Mouse (Mus musculus) stomach, postnatal 0 days (tissue): Measurements from ENCODE around the gene Gphb5. TPM values are rescaled to one million over a fixed set of nuclear protein-coding genes. Genes with fewer than 3 reads are reported as not detected.
A peak's percentile ranks its signal among the peaks of the same experiment; 100 is the strongest.
"Not testable (repeated sequence)": the region's sequence is repeated elsewhere in the genome, so short reads cannot be mapped to it uniquely, and the experiment has no call there.

Source experiments
- ATAC-seq: fragments of 200-750 bp; cut with Nextera tagmentation; 2 replicates; pipeline ENCODE4 v1.8.0; 2017; ENCODE audit not compliant: low FRiP score, low TSS enrichment
- DNase-seq: peaks from one replicate; pipeline ENCODE4 v3.0.0-alpha.2; 2016; ENCODE audit warnings: low spot score
- H3K27ac ChIP-seq: fragments of 300-500 bp; sonication (generic); replicated peaks from 2 replicates; pipeline ENCODE4 v1.5.1; 2014; ENCODE audit warnings: mild to moderate bottlenecking, control low read depth
- H3K27me3 ChIP-seq: fragments of 300-500 bp; sonication (generic); 2 replicates; pipeline ENCODE4 v1.6.1; 2014; ENCODE audit warnings: low read length; ENCODE audit not compliant: control insufficient read depth, insufficient read depth
- H3K36me3 ChIP-seq: fragments of 300-500 bp; sonication (generic); 2 replicates; pipeline ENCODE4 v1.6.1; 2014; ENCODE audit warnings: low read length, mixed read lengths; ENCODE audit not compliant: control insufficient read depth, insufficient read depth
- H3K4me1 ChIP-seq: fragments of 300-500 bp; sonication (generic); replicated peaks from 2 replicates; pipeline ENCODE4 v1.6.1; 2014; ENCODE audit warnings: antibody characterized with exemption; ENCODE audit not compliant: control insufficient read depth, insufficient read depth
- H3K4me2 ChIP-seq: fragments of 300-500 bp; sonication (generic); replicated peaks from 2 replicates; pipeline ENCODE4 v1.6.1; 2014; ENCODE audit warnings: low read depth, mild to moderate bottlenecking, control low read depth, moderate library complexity
- H3K4me3 ChIP-seq: fragments of 300-500 bp; sonication (generic); 2 replicates; pipeline ENCODE4 v1.5.1; 2014; ENCODE audit warnings: low read depth, low read length, control low read depth
- H3K9ac ChIP-seq: fragments of 300-500 bp; sonication (generic); 2 replicates; pipeline ENCODE4 v1.6.1; 2014; ENCODE audit warnings: mild to moderate bottlenecking, low read length, control low read depth, mixed read lengths
- H3K9me3 ChIP-seq: fragments of 300-500 bp; sonication (generic); 2 replicates; pipeline ENCODE4 v1.6.1; 2016; ENCODE audit warnings: low read length; ENCODE audit not compliant: control insufficient read depth
- CTCF ChIP-seq: IDR thresholded peaks from 2 replicates; pipeline ENCODE4 v1.5.1; 2016; ENCODE audit warnings: antibody characterized with exemption, low read depth, mild to moderate bottlenecking, moderate library complexity
- EP300 ChIP-seq: optimal IDR thresholded peaks from 2 replicates; pipeline ENCODE3; 2016; ENCODE audit warnings: antibody characterized with exemption
- WGBS: fragments of 180-500 bp; shearing (Covaris S2); extraction: QIAGEN DNeasy Blood & Tissue Kit; methylation state at CpG from one replicate; pipeline ENCODE4 v1.1.7; 2014; 5-methylcytosine and 5-hydroxymethylcytosine counted together
- polyA plus RNA-seq: library from polyadenylated mRNA; unstranded; fragments of >200 nt; fragmentation: Nextera tagmentation; extraction: Ambion mirVana; gene quantifications from 2 replicates; pipeline ENCODE4 v1.2.1, GENCODE M21; 2015

The Gphb5 gene
- polyA plus RNA-seq, 1 experiment from 2014 or later, result not detected

DNA sequence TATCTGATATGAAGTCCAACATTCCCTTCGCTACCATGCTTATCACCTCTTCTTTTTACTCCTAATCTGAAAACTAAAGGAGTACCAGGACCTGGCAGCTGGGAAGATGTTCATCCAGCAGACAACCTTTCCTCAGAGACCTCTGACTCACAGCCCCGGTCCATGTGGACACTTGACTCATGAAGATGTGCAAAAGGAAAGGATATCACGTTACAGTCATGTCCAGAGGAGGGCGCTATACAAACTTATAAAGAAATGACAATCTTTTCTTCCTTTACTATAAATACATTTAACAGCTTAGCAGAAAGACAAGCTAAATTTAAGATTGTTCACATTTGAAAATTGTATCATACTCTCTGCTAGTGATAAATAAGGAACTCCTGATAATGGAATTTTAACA, 36.4 kb upstream of the Gphb5 start:
- Histone ChIP-seq H3K4me3 (no peak overlapping the region), H3K4me2 (no peak overlapping the region), H3K36me3 (peaks cover 5% of the 10 kb centered on the region; the same call in 1 of the 2 replicates), H3K27ac (no peak overlapping the region), H3K4me1 (no peaks in the 10 kb centered on the region), H3K9me3 (no peaks in the 10 kb centered on the region), H3K27me3 (no peaks in the 10 kb centered on the region), H3K9ac (no peak overlapping the region)
- DNase-seq, result no peak
- WGBS, result 84% methylated on average over 4 of the region's 4 CpGs
- peak; percentile 55 for TF ChIP-seq CTCF
- no peak for TF ChIP-seq EP300
- no peak for ATAC-seq

GRCm38 (mm10) chr12:75450592-75450991, 34.0 kb upstream of the Gphb5 start:
- H3K4me1 ChIP-seq, result no peaks in the 10 kb centered on the region
- no peaks in the 10 kb centered on the region for H3K9me3 ChIP-seq
- TF ChIP-seq EP300 (no peak), CTCF (no peak)
- no peak overlapping the region for H3K27ac ChIP-seq
- peaks cover 5% of the 10 kb centered on the region; the same call in 1 of the 2 replicates for H3K36me3 ChIP-seq
- no peak overlapping the region for H3K4me2 ChIP-seq
- ATAC-seq (peak; percentile 45; the same call in 1 of the 2 replicates), DNase-seq (no peak)
- H3K9ac ChIP-seq, result no peak overlapping the region
- 83% methylated on average over 8 of the region's 8 CpGs for WGBS
- H3K4me3 ChIP-seq, result no peak overlapping the region
- no peaks in the 10 kb centered on the region for H3K27me3 ChIP-seq

- H3K9ac ChIP-seq, result no peak overlapping the region
- H3K9me3 ChIP-seq, result no peaks in the 10 kb centered on the region
- DNase-seq, result peak; percentile 37
- peak overlapping the region; percentile 23 for H3K4me2 ChIP-seq
- WGBS, result 36% methylated on average over 14 of the region's 14 CpGs
- H3K27ac ChIP-seq, result no peak overlapping the region
- H3K4me1 ChIP-seq, result no peaks in the 10 kb centered on the region
- H3K36me3 ChIP-seq, result peaks cover 5% of the 10 kb centered on the region; the same call in 1 of the 2 replicates
- no peak overlapping the region for H3K4me3 ChIP-seq
- peak; percentile 78 for ATAC-seq
- TF ChIP-seq CTCF, result no peak
- TF ChIP-seq EP300, result no peak
- H3K27me3 ChIP-seq, result no peaks in the 10 kb centered on the region
Measured at GRCm38 (mm10) chr12:75450011-75450410, 33.4 kb upstream of the Gphb5 start.

GRCm38 (mm10) chr12:75449475-75449966, 32.9 kb upstream of the Gphb5 start:
- TF ChIP-seq EP300 (no peak), CTCF (peak; percentile 74)
- Histone ChIP-seq H3K4me1 (no peaks in the 10 kb centered on the region), H3K9ac (no peak overlapping the region), H3K36me3 (peaks cover 5% of the 10 kb centered on the region; the same call in 1 of the 2 replicates), H3K27ac (no peak overlapping the region), H3K9me3 (no peaks in the 10 kb centered on the region), H3K4me3 (no peak overlapping the region), H3K4me2 (peak overlapping the region; percentile 23; the same call in 1 of the 2 replicates), H3K27me3 (no peaks in the 10 kb centered on the region)
- 38% methylated on average over 6 of the region's 6 CpGs for WGBS
- ATAC-seq, result 0 out of 2 replicates have a peak, but pooled peaks have one; percentile 17
- DNase-seq, result no peak

GRCm38 (mm10) chr12:75448921-75449320, 32.3 kb upstream of the Gphb5 start:
- H3K4me1 ChIP-seq, result no peaks in the 10 kb centered on the region
- H3K27ac ChIP-seq, result no peak overlapping the region
- H3K4me3 ChIP-seq, result no peak overlapping the region
- H3K9ac ChIP-seq, result no peak overlapping the region
- TF ChIP-seq CTCF (no peak), EP300 (no peak)
- WGBS, result 71% methylated on average over 5 of the region's 5 CpGs
- peaks cover 5% of the 10 kb centered on the region; the same call in 1 of the 2 replicates for H3K36me3 ChIP-seq
- no peaks in the 10 kb centered on the region for H3K9me3 ChIP-seq
- ATAC-seq (no peak), DNase-seq (no peak)
- H3K4me2 ChIP-seq, result no peak overlapping the region
- no peaks in the 10 kb centered on the region for H3K27me3 ChIP-seq

DNA sequence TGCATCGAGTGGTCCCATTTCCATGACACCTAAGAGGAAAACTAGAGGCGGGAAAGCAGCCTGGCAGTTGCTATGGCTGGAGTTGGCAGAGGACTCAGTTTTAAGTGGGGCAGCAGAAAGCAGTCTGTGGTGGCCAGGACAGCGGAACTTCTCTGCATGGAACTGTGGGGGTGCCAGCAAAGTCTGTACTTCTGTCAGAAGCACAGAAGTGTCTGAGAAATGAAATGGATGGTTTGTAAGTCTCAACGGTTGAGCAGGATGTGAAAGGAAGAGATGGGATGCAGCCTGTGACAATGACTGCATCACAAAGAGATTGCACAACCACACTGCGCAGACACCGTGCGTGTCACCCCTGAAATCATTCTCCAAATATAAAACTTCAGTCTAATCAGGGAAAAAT, 29.7 kb upstream of the Gphb5 start:
- no peak overlapping the region for H3K4me3 ChIP-seq
- TF ChIP-seq EP300 (no peak), CTCF (no peak)
- WGBS, result 80% methylated on average over 7 of the region's 7 CpGs
- no peak overlapping the region for H3K4me2 ChIP-seq
- H3K9me3 ChIP-seq, result no peaks in the 10 kb centered on the region
- H3K9ac ChIP-seq, result no peak overlapping the region
- H3K27ac ChIP-seq, result no peak overlapping the region
- ATAC-seq, result no peak
- DNase-seq, result no peak
- H3K27me3 ChIP-seq, result no peaks in the 10 kb centered on the region
- H3K36me3 ChIP-seq, result no peaks in the 10 kb centered on the region
- no peaks in the 10 kb centered on the region for H3K4me1 ChIP-seq

- not testable (repeated sequence) for ATAC-seq, H3K27ac ChIP-seq, H3K9ac ChIP-seq, DNase-seq, H3K27me3 ChIP-seq, H3K4me3 ChIP-seq, H3K4me2 ChIP-seq, H3K36me3 ChIP-seq, H3K4me1 ChIP-seq, H3K9me3 ChIP-seq
- WGBS, result 80% methylated on average over 6 of the region's 6 CpGs
Measured at GRCm38 (mm10) chr12:75432400-75432799, 15.8 kb upstream of the Gphb5 start.
